Mouse (Mus musculus) T-cell, adult 2 months (primary cell): ENCODE results near the gene Csrp2.

Source experiments
- DNase-seq: peaks from one replicate; pipeline ENCODE4 v3.0.0; 2022; ENCODE audit warnings: low spot score

Csrp2 gene

DNA sequence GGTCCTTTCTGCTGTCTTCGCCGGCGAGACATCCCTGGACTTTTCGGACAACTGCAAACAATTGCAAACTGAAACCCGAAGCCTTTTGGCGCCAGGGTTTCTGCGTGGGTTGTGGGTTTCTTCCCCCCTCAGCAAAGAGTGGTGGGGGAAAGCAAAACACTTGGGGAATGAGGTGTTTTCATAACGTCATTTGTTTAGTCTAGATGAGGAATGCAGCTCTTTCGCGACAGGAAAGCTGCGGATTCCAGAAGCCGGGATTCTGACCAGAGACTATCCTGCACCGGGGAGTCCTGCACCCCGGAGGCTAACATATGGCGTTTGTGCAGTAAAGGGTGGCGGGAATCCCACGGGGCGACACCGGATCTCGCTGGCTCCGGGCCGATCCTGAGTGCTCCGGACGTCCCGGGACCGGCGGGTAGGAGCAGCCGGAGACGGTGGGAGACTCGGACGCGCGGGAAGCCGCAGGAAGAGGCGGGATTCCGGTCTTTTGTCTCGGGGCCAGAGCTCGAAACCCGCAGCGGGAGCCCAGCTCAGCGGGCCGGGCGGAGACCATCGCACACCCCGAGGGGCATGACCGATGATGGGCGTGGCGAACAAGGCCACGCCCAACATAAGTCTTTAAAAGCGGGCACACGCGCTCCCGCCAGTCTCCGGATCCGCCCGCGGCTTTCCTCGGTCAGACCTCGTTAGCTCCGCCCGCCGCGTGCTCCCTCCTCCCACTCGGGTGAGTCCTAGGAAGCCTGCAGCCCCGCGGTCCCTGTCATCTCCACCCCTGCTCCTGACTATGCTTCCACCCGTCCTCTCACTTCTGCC is at the start of gene Csrp2:
Gene Csrp2, plus strand, starts transcription at position 259 of the 813 bp plus-strand sequence.
- DNase-seq = peak; percentile 40

GRCm38 (mm10) chr10:110874853-110875252 is 44.7 kb upstream of the Csrp2 start:
- no peak for DNase-seq

GRCm38 (mm10) chr10:110876956-110877355 is 42.6 kb upstream of the Csrp2 start:
- no peak for DNase-seq

DNA sequence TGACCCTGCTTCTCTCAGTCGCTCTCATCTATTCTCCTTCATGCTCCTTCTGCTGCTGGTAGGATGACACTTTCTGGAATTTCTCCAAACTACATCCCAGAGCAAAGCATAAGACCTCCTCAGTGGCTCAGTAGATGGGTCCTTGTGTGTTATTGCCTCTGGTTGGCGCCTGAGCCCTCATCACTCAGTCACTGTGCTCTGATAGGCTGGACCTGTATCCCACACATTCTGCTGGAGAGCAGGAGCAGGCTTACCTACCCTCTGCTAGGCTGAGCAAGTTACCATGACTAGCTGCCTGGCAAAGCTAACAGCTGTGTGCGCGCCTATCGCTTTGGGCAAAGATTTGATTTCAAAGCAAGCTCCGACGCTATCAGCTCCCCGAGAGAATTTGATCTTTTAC is 41.7 kb upstream of the Csrp2 start:
- DNase-seq = no peak

DNA sequence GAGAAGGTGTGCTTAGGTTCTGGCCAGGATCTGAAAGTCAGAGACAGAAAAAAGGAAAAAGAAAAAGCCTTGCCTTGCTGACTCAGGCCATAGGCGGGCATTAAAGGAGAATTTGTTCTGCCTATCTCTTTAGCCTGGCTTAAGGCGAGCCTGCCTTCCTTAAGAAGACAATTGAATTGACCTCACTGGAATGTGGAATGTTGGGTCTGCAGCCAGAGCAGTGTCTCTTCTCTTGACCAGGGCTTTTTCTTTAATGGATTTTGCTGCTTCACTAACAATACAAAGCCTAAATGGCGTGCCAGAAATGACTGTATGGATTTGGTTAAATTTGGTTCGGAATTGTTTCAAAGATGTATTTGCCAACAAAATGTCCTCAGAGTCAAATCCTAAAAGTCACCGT is 40.9 kb upstream of the Csrp2 start:
- DNase-seq = no peak

DNA sequence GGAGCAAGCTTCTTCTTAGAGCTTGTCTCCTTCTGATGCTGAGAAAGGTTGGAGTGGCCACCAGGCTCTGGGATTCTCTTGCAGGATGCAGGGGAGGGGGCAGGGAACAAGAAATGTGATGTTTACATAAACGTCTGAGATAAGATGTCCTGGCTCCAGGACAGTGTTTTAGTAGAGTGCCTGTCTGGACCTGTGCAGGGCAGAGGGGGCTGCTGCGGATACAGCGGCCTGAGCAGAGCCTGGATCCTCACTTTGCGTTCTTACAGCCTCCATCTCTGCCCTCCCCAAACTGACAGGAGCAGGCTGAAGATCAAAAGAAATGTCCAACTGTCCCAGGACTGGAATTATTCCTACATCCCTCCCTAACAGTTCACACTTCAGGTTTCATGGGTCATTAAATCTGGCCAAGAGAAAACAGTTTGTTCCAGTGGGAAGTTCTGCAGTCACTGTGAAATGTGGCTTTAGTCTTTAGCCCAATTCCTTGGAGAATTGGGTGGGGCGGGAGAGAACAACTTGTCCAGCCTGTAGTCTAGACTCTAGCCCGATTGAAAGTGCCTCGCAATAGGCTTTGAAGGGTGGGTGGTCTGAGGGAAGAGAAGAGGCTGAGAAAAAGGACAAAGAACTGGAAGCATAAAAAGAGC is 40.0 kb upstream of the Csrp2 start:
- DNase-seq = no peak

DNA sequence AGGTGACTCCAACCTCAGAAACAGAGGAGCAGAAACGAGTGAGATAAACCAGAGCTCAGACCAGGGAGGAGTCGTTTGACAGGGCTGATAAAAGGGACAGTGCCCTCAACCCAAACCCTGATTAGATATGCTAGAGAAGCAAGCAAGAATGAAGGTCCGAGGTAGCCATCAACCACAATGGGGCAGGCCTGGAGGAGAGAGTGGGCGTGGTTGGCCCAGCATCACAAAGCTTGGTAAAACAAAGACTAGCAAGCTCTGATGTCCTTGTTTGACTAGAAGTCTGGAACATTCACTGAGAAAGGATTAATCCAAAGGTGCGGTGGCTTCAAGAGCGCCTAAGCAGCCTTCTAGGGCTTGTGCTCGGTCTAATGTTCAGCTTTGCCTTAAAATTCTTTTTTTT is 38.2 kb upstream of the Csrp2 start:
- no peak for DNase-seq

DNA sequence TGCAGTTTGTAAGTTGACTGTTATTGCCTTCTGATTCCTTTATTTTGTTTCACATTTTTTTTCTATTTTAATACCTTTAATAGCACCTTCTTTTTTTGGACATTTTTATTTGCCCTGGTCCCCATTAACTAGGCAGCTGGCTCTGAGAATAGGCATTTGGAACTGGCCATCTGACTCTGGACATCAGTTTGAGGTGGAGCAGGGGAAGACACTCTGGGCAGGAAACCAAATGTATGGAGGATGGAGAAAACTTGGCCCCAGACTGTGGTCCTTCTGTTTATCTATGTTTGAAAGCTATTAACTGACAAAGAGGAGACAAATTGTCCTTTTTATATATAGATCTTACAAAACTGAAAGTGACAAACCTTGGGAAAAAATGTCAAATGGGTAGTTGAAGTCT is 36.9 kb upstream of the Csrp2 start:
- no peak for DNase-seq

GRCm38 (mm10) chr10:110890656-110891272 is 28.8 kb upstream of the Csrp2 start:
- DNase-seq = peak; percentile 27

DNA sequence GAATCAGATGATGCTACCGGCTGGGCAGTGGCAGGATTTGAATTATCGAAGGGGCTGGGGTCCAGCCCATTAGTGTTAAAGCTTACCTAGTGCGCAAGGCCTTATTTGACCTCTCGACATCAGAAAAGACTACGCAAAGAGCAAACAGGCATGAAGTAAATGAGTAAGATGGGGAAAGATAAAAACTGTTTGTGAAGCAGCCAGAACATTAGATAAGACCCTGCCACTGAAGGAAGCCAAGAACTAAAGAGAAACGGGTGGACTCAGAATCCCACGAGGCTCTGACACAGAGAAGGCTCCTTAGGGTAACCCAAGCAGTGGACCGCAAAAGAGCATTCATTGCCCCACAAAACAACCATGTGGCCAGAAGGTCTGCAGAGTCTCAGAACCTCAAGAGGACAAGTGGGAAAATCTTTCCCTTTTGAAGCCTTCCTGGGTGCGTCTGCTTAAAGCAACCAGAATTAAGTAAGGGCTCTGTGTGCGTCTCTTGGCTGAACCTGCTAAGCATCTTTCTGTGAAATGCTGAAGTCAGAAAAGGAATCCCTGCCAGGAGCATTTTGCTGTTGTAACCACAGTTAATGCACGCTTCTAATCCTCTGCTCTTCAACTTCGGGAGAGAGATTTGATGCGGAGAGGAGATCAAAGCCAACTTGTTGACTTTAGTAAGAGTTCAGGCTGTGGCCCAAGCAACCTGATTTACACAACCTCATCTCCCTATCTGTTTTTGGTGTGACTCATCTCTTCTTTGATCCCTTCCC is 19.7 kb upstream of the Csrp2 start:
- DNase-seq = no peak

GRCm38 (mm10) chr10:110903862-110904261 is 15.7 kb upstream of the Csrp2 start:
- DNase-seq = no peak

GRCm38 (mm10) chr10:110916666-110917344 is 2.8 kb upstream of the Csrp2 start:
- no peak for DNase-seq

DNA sequence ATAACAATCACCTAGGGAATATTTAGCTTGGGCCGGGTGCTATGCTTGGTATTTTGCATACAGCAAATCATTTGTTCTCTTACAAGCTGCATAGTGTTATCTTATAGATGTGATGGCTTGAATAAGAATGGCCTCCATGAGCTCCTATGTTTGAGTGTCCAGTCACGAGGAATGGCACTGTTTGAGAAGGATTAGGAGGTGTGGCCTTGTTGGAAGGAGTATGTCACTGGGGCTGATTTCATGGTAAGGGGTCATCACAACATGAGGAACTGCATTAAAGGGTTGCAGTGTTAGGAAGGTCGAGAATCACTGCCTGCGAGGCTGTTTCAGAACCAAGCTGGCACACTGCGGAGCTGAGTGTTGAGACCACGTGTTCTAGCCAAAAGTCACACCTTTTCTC is 2.1 kb upstream of the Csrp2 start:
- DNase-seq = no peak

- no peak for DNase-seq
Observed at GRCm38 (mm10) chr10:110918414-110919391, 886 bp upstream of the Csrp2 start.

- no peak for DNase-seq
Observed at GRCm38 (mm10) chr10:110920368-110920950, 870 bp downstream of the Csrp2 start.

- DNase-seq = no peak
Observed at GRCm38 (mm10) chr10:110921890-110922289, 2.3 kb downstream of the Csrp2 start.

- DNase-seq = no peak
Observed at GRCm38 (mm10) chr10:110922612-110923011, 3.0 kb downstream of the Csrp2 start.

DNA sequence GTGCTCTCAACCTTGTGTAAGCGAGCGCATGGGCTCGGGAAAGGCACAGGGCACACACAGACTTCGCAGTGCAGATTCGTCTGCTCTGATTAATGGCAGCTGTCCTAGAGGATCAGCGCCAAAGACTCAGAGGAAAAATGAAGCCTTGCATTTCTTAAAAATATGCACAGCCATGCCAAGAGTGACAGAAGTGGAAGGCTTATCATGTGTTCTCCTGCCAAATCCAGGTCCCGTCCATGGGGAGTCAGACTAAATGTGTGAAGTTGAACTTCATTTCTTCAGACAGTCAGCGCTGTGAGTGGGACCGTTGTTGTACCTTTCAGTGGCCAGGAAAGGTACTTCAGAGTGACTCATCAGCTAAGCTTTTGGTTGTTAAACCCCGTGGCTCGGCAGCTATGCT is 7.9 kb downstream of the Csrp2 start:
- no peak for DNase-seq

DNA sequence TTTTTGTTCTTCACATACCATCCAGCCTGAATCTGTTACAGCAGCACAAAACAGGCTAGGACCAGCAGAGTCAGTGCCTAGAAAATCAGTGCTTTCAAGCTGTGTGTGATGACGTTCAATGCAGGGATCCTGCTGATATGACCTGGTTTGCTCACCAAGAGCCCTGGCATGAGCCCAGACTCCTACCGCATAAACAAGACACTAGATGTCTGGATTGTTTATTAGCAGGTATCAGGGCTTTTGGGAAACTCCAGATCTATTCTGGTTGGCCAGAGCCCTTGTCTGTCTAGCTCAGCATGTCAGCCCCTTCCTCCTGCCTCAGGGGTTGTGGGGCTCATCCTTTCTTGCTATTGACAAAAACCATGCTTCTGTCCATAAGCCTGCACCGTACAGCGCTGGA is 10.2 kb downstream of the Csrp2 start:
- DNase-seq = no peak
